ENCODE assay signal across 28 mouse cellular contexts in the genomic region with DNA sequence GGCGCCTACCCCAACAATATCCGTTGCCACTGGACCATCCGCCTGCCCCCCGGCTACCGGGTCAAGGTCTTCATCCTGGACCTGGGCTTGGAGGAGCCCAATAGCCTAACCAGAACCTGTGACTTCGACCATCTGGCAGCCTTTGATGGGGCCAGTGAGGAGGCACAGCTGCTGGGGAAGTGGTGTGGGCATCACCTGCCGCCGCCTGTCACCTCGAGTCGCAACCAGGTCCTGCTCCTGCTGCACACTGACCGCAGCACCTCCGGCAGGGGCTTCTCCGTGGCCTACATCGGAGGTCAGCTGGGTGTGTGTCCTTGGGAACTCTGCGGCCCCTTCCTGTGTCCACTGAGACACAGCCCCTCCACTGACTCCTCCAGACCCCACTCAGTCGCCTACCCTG. TPM values are rescaled to one million over a fixed set of nuclear protein-coding genes. Genes with fewer than 3 reads are reported as not detected.
DNase-seq lines count a peak whose midpoint lies in the region; ATAC-seq and TF ChIP-seq lines count a peak whose summit lies in the region.
"Had no signal": no experiment of that assay in that cellular context is flagged by ENCODE, and none has a peak within 500 bp of the region (broad histone marks: within the 10 kb centered on the region; RNA-seq: fewer than 3 reads in every experiment).

No protein-coding gene starts in this region.

- no peak for DNase-seq in hindbrain, embryonic 10.5 days (ENCODE audit: low spot score)
- DNase-seq in neural tube, embryonic 10.5 days (ENCODE audit: extremely low spot score, low spot score), result no peak
- DNase-seq in cerebellum, postnatal 10 days, result no peak
- DNase-seq: adrenal gland, adult 2 months; adrenal gland, postnatal 14 days; B cell, adult 2 months; cerebellum, adult 11 months; cerebellum, adult 2 months; cerebellum, postnatal 14 days; forebrain, postnatal 0 days; gastrocnemius, adult 2 months; gastrocnemius, postnatal 14 days; heart, adult 18-20 months; heart, postnatal 10 days; heart, postnatal 36 days had no signal

- WGBS in hindbrain, embryonic 10.5 days, result 90% methylated on average over 16 of the region's 16 CpGs
- WGBS in hindbrain, embryonic 16.5 days, result 91% methylated on average over 16 of the region's 16 CpGs
- 87% methylated on average over 16 of the region's 16 CpGs for WGBS in neural tube, embryonic 13.5 days

- no peak for TF ChIP-seq POLR2A in myocyte (IDR thresholded peaks at IDR 0.05; ENCODE audit: insufficient read length, low read depth)

- H3K79me2 ChIP-seq in myocyte (ENCODE audit: control insufficient read depth, insufficient read depth), result no peaks in the 10 kb centered on the region

- no peak overlapping the region for H3ac ChIP-seq in myocyte (ENCODE audit: control insufficient read depth, insufficient read length)

- H3K4me3 ChIP-seq in hindbrain, embryonic 10.5 days, result no peak overlapping the region
- H3K4me3 ChIP-seq in hindbrain, embryonic 16.5 days (ENCODE audit: low read length), result no peak overlapping the region
- no peak overlapping the region for H3K4me3 ChIP-seq in neural tube, embryonic 13.5 days
- H3K4me3 ChIP-seq in myocyte, result no peak overlapping the region
- H3K4me3 ChIP-seq: embryonic facial prominence, embryonic 13.5 days; erythroblast, embryonic 14.5 days; forebrain, embryonic 13.5 days; gastrocnemius, adult 2 months; heart, embryonic 12.5 days; heart, embryonic 15.5 days had no signal

- H3K4me2 ChIP-seq in hindbrain, embryonic 16.5 days (ENCODE audit: low read length), result no peak overlapping the region
- no peak overlapping the region for H3K4me2 ChIP-seq in neural tube, embryonic 13.5 days
- no peak overlapping the region for H3K4me2 ChIP-seq in myocyte (ENCODE audit: low read depth)
- H3K4me2 ChIP-seq: embryonic facial prominence, embryonic 13.5 days; forebrain, embryonic 13.5 days; heart, embryonic 12.5 days; heart, embryonic 15.5 days; hindbrain, embryonic 14.5 days had no signal

- no peak overlapping the region for H3K9ac ChIP-seq in hindbrain, embryonic 16.5 days (ENCODE audit: low read depth, low read length)
- no peak overlapping the region for H3K9ac ChIP-seq in neural tube, embryonic 13.5 days
- H3K9ac ChIP-seq: embryonic facial prominence, embryonic 13.5 days; forebrain, embryonic 13.5 days; forebrain, postnatal 0 days; heart, embryonic 12.5 days; heart, embryonic 15.5 days; hindbrain, embryonic 14.5 days had no signal

- peaks cover 51% of the 10 kb centered on the region for H3K4me1 ChIP-seq in hindbrain, embryonic 10.5 days (replicated peaks)
- H3K4me1 ChIP-seq in hindbrain, embryonic 16.5 days (ENCODE audit: control insufficient read depth, insufficient read depth, low read depth, low read length), result peaks cover 5% of the 10 kb centered on the region
- H3K4me1 ChIP-seq in neural tube, embryonic 13.5 days (replicated peaks), result peaks cover 23% of the 10 kb centered on the region

- no peak for ATAC-seq in hindbrain, embryonic 16.5 days
- no peak for ATAC-seq in neural tube, embryonic 13.5 days (ENCODE audit: low read depth)
- ATAC-seq: CD4-positive, CD25-positive, alpha-beta regulatory T cell, adult 4 months; forebrain, embryonic 13.5 days; forebrain, postnatal 0 days; intestine, postnatal 0 days had no signal

- H3K27ac ChIP-seq in hindbrain, embryonic 10.5 days, result peak overlapping the region; percentile 69; the same call in 1 of the 2 replicates
- no peak overlapping the region for H3K27ac ChIP-seq in hindbrain, embryonic 16.5 days (ENCODE audit: low read depth, low read length)
- H3K27ac ChIP-seq in neural tube, embryonic 13.5 days (replicated peaks), result peak overlapping the region; percentile 79; the same call in 1 of the 2 replicates
- H3K27ac ChIP-seq: embryonic facial prominence, embryonic 13.5 days; forebrain, embryonic 13.5 days; gastrocnemius, adult 2 months; heart, embryonic 15.5 days; hindbrain, embryonic 14.5 days had no signal

- H3K36me3 ChIP-seq in hindbrain, embryonic 10.5 days, result no peaks in the 10 kb centered on the region
- H3K36me3 ChIP-seq in hindbrain, embryonic 16.5 days (ENCODE audit: control insufficient read depth, insufficient read depth, low read length), result no peaks in the 10 kb centered on the region
- H3K36me3 ChIP-seq in neural tube, embryonic 13.5 days, result no peaks in the 10 kb centered on the region
- H3K36me3 ChIP-seq in myocyte (ENCODE audit: control insufficient read depth, insufficient read depth), result no peaks in the 10 kb centered on the region
- H3K36me3 ChIP-seq: embryonic facial prominence, embryonic 13.5 days; heart, embryonic 12.5 days; heart, embryonic 15.5 days had no signal

- no peaks in the 10 kb centered on the region for H3K27me3 ChIP-seq in hindbrain, embryonic 10.5 days (ENCODE audit: insufficient read depth, poor library complexity, severe bottlenecking)
- H3K27me3 ChIP-seq in hindbrain, embryonic 16.5 days (replicated peaks; ENCODE audit: control insufficient read depth, insufficient read depth, low read length), result no peaks in the 10 kb centered on the region
- H3K27me3 ChIP-seq in neural tube, embryonic 13.5 days, result no peaks in the 10 kb centered on the region
- H3K27me3 ChIP-seq in myocyte (ENCODE audit: control insufficient read depth, insufficient read depth, insufficient read length), result no peaks in the 10 kb centered on the region
- H3K27me3 ChIP-seq: embryonic facial prominence, embryonic 13.5 days; forebrain, embryonic 13.5 days; heart, embryonic 15.5 days had no signal

- H3K9me3 ChIP-seq in hindbrain, embryonic 10.5 days, result no peaks in the 10 kb centered on the region
- H3K9me3 ChIP-seq in hindbrain, embryonic 16.5 days (ENCODE audit: control insufficient read depth, low read length), result no peaks in the 10 kb centered on the region
- no peaks in the 10 kb centered on the region for H3K9me3 ChIP-seq in neural tube, embryonic 13.5 days
- H3K9me3 ChIP-seq: embryonic facial prominence, embryonic 13.5 days; forebrain, embryonic 13.5 days; heart, embryonic 12.5 days; heart, embryonic 15.5 days had no signal

TF ChIP-seq in myocyte, 11 proteins besides CTCF, POLR2A, EP300 and RAD21:
- peak in 2 of 3 experiments; percentile 89 to 90 for TF ChIP-seq MYOG (IDR thresholded peaks at IDR 0.05; ENCODE audit: control insufficient read depth in 1 of 3, insufficient read depth in 1 of 3, insufficient read length in 2 of 3, low read depth in 2 of 3)
- peak; percentile 38 for TF ChIP-seq TCF12 (IDR thresholded peaks at IDR 0.05; ENCODE audit: insufficient read depth, poor library complexity, severe bottlenecking)
- no peak for TF ChIP-seq REST (IDR thresholded peaks at IDR 0.05; ENCODE audit: insufficient read depth, insufficient read length)
- no peak for TF ChIP-seq POLR2AphosphoS2 (IDR thresholded peaks at IDR 0.05; ENCODE audit: insufficient read length, low read depth)
- no peak for TF ChIP-seq CEBPB (IDR thresholded peaks at IDR 0.05; ENCODE audit: insufficient read depth, poor library complexity, severe bottlenecking)
- no peak for TF ChIP-seq MAX (IDR thresholded peaks at IDR 0.05; ENCODE audit: low read depth)
- TF ChIP-seq USF1 (IDR thresholded peaks at IDR 0.05; ENCODE audit: low read depth), result no peak
- TF ChIP-seq TCF3 (IDR thresholded peaks at IDR 0.05; ENCODE audit: insufficient read length, low read depth), result peak; percentile 90
- peak in 2 of 3 experiments; percentile 99 to 100 for TF ChIP-seq MYOD1 (IDR thresholded peaks at IDR 0.05; ENCODE audit: control insufficient read depth in 1 of 3, insufficient read length in 2 of 3, low read depth in 2 of 3)
- no peak for TF ChIP-seq SRF (IDR thresholded peaks at IDR 0.05; ENCODE audit: control insufficient read depth, insufficient read length, low read depth)
- no peak for TF ChIP-seq E2F4 (IDR thresholded peaks at IDR 0.05; ENCODE audit: insufficient read depth)

RNA-seq across cellular contexts. Expression of gene Cdcp2, which starts 10.1 kb away (rescaled TPM):
- 0.30 TPM in 2 replicates for polyA plus RNA-seq in hindbrain, embryonic 10.5 days (2016; fragmentation: Nextera tagmentation; extraction: Ambion mirVana)
- 0.08 TPM in 1 of 2 replicates, not detected in the other for polyA plus RNA-seq in hindbrain, embryonic 16.5 days (2015; fragmentation: Nextera tagmentation; extraction: Ambion mirVana)
- polyA plus RNA-seq in neural tube, embryonic 13.5 days (2015; fragmentation: Nextera tagmentation; extraction: Ambion mirVana), result not detected in 2 replicates
- polyA plus RNA-seq in myocyte (2012; fragmentation: generic; extraction: Trizol), result not detected
- polyA plus RNA-seq: CD4-positive, CD25-positive, alpha-beta regulatory T cell, adult 4 months; cerebellum, adult 2 months; embryonic facial prominence, embryonic 13.5 days; forebrain, embryonic 13.5 days; forebrain, postnatal 0 days; frontal cortex, adult 2 months; heart, embryonic 12.5 days; heart, embryonic 15.5 days; hindbrain, embryonic 14.5 days; intestine, embryonic 14.5 days; intestine, postnatal 0 days had no signal

RNA-seq across cellular contexts. Expression of gene Cyb5rl, which starts 40.0 kb away (rescaled TPM):
- polyA plus RNA-seq in hindbrain, embryonic 10.5 days (2016; fragmentation: Nextera tagmentation; extraction: Ambion mirVana), result 7.6 and 8.9 TPM in 2 replicates
- 4.4 and 4.7 TPM in 2 replicates for polyA plus RNA-seq in hindbrain, embryonic 16.5 days (2015; fragmentation: Nextera tagmentation; extraction: Ambion mirVana)
- polyA plus RNA-seq in neural tube, embryonic 13.5 days (2015; fragmentation: Nextera tagmentation; extraction: Ambion mirVana), result 4.5 and 6.9 TPM in 2 replicates
- polyA plus RNA-seq in myocyte (2012; fragmentation: generic; extraction: Trizol), result 9.1 TPM

RNA-seq across cellular contexts. Expression of gene Mrpl37, which starts 40.1 kb away (rescaled TPM):
- polyA plus RNA-seq in hindbrain, embryonic 10.5 days (2016; fragmentation: Nextera tagmentation; extraction: Ambion mirVana), result 116 and 121 TPM in 2 replicates
- 83.2 and 86.8 TPM in 2 replicates for polyA plus RNA-seq in hindbrain, embryonic 16.5 days (2015; fragmentation: Nextera tagmentation; extraction: Ambion mirVana)
- polyA plus RNA-seq in neural tube, embryonic 13.5 days (2015; fragmentation: Nextera tagmentation; extraction: Ambion mirVana), result 76.9 and 80.9 TPM in 2 replicates
- 87.5 TPM for polyA plus RNA-seq in myocyte (2012; fragmentation: generic; extraction: Trizol)
